Mouse (Mus musculus) cerebellum, adult 11 months (tissue): ENCODE results near the gene Neil3.
"Not testable (repeated sequence)": the region's sequence is repeated elsewhere in the genome, so short reads cannot be mapped to it uniquely, and the experiment has no call there.

Experiments
- DNase-seq: peaks from one replicate; pipeline ENCODE4 v3.0.0; 2022

The Neil3 gene

GRCm38 (mm10) chr8:53638495-53639171, at the start of gene Neil3:
TSS of gene Neil3 (minus strand) at chr8:53639065.
- DNase-seq, result peak; percentile 3

- DNase-seq, result peak; percentile 10
Measured at GRCm38 (mm10) chr8:53680846-53681245, 42.0 kb upstream of the Neil3 start.

- DNase-seq, result peak; percentile 7
Measured at GRCm38 (mm10) chr8:53663946-53664345, 25.1 kb upstream of the Neil3 start.

GRCm38 (mm10) chr8:53661436-53661835, 22.6 kb upstream of the Neil3 start:
- DNase-seq, result no peak

- no peak for DNase-seq
Measured at GRCm38 (mm10) chr8:53630618-53631017, 8.2 kb downstream of the Neil3 start.

GRCm38 (mm10) chr8:53628864-53629415, 9.9 kb downstream of the Neil3 start:
- no peak for DNase-seq

GRCm38 (mm10) chr8:53623425-53623824, 15.4 kb downstream of the Neil3 start:
- no peak for DNase-seq

- no peak for DNase-seq
Measured at GRCm38 (mm10) chr8:53619196-53619595, 19.7 kb downstream of the Neil3 start.

GRCm38 (mm10) chr8:53614288-53614646, 24.6 kb downstream of the Neil3 start:
- no peak for DNase-seq

GRCm38 (mm10) chr8:53613577-53614287, 25.1 kb downstream of the Neil3 start:
- DNase-seq, result no peak

GRCm38 (mm10) chr8:53612297-53612696, 26.6 kb downstream of the Neil3 start:
- DNase-seq, result no peak

GRCm38 (mm10) chr8:53607040-53607439, 31.8 kb downstream of the Neil3 start:
- no peak for DNase-seq

GRCm38 (mm10) chr8:53604906-53605305, 34.0 kb downstream of the Neil3 start:
- no peak for DNase-seq

GRCm38 (mm10) chr8:53603672-53604071, 35.2 kb downstream of the Neil3 start:
- no peak for DNase-seq

GRCm38 (mm10) chr8:53600826-53601225, 38.0 kb downstream of the Neil3 start:
- no peak for DNase-seq

GRCm38 (mm10) chr8:53600025-53600811, 38.6 kb downstream of the Neil3 start:
- DNase-seq, result no peak

- no peak for DNase-seq
Measured at GRCm38 (mm10) chr8:53598101-53598500, 40.8 kb downstream of the Neil3 start.

GRCm38 (mm10) chr8:53591777-53592176, 47.1 kb downstream of the Neil3 start:
- no peak for DNase-seq

GRCm38 (mm10) chr8:53573600-53573999, 65.3 kb downstream of the Neil3 start:
- DNase-seq, result no peak

- DNase-seq, result no peak
Measured at GRCm38 (mm10) chr8:53566223-53566622, 72.6 kb downstream of the Neil3 start.

- no peak for DNase-seq
Measured at GRCm38 (mm10) chr8:53562441-53563040, 76.3 kb downstream of the Neil3 start.

- no peak for DNase-seq
Measured at GRCm38 (mm10) chr8:53539585-53539984, 99.3 kb downstream of the Neil3 start.

GRCm38 (mm10) chr8:53538049-53538448, 100.8 kb downstream of the Neil3 start:
- DNase-seq, result not testable (repeated sequence)
